Mouse (Mus musculus): ENCODE data around the gene Galk1.

- TF ChIP-seq CTCF (IDR thresholded peaks at IDR 0.05; ENCODE audit: low read depth) (no peak), EP300 (IDR thresholded peaks at IDR 0.05; ENCODE audit: low read depth) (no peak)
These were observed 43.4 kb upstream of the Galk1 start for GRCm38 (mm10) chr11:116055873-116056272.
